Mouse (Mus musculus) CH12.LX (cell line): Measurements from ENCODE around the gene Prkar1a. TPM values are rescaled to one million over a fixed set of nuclear protein-coding genes. Genes with fewer than 3 reads are reported as not detected.
A peak's percentile ranks its signal among the peaks of the same experiment; 100 is the strongest.

Experiments
- DNase-seq: peaks from one replicate; pipeline ENCODE4 v3.0.0-alpha.2; 2013; ENCODE audit errors: extremely low read depth
- H3K27ac ChIP-seq: 2 replicates; pipeline ENCODE4 v1.5.1; 2012; ENCODE audit warnings: low read depth, mild to moderate bottlenecking, control low read depth, moderate library complexity; ENCODE audit not compliant: insufficient read depth
- H3K27me3 ChIP-seq: replicated peaks from 2 replicates; pipeline ENCODE3; 2012; ENCODE audit warnings: inconsistent platforms
- H3K36me3 ChIP-seq, 2 experiments: replicated peaks in 1 of 2; 2 replicates each; pipeline versions ENCODE3 to v1.6.1; 2012; ENCODE audit warnings: inconsistent platforms in 1 of 2, low read length in 1 of 2, mild to moderate bottlenecking in 1 of 2, mixed read lengths in 1 of 2, moderate library complexity in 1 of 2; ENCODE audit not compliant: control insufficient read depth in 1 of 2, insufficient read depth in 1 of 2
- H3K4me1 ChIP-seq, 2 experiments: 2 replicates each; pipeline ENCODE4 v1.6.1; 2012; ENCODE audit warnings: inconsistent platforms in 1 of 2, moderate library complexity in 1 of 2; ENCODE audit not compliant: insufficient read depth in 2 of 2, control insufficient read depth in 1 of 2
- H3K4me2 ChIP-seq: 2 replicates; pipeline ENCODE4 v1.6.1; 2012; ENCODE audit warnings: low read depth, mild to moderate bottlenecking, control low read depth; ENCODE audit not compliant: poor library complexity, insufficient read depth, severe bottlenecking
- H3K4me3 ChIP-seq, 3 experiments: fragments of 150-350 bp in 1 of 3; sonication (generic) in 1 of 3; replicated peaks in 1 of 3; 2 replicates each; pipeline versions ENCODE3 to v1.5.1; 2011 to 2012; ENCODE audit warnings: low read depth in 2 of 3, low read length in 2 of 3, mild to moderate bottlenecking in 2 of 3, moderate library complexity in 2 of 3, control low read depth in 1 of 3, improper control_type of control experiment in 1 of 3, inconsistent platforms in 1 of 3, mixed read lengths in 1 of 3; ENCODE audit not compliant: poor library complexity in 1 of 3
- H3K79me2 ChIP-seq: replicated peaks from 2 replicates; pipeline ENCODE4 v1.6.1; 2012; ENCODE audit warnings: mild to moderate bottlenecking, moderate library complexity; ENCODE audit not compliant: control insufficient read depth, poor library complexity, insufficient read depth, severe bottlenecking; ENCODE audit errors: extremely low read depth
- H3K9ac ChIP-seq: 2 replicates; pipeline ENCODE4 v1.6.1; 2012; ENCODE audit warnings: low read depth, mild to moderate bottlenecking, control low read depth, moderate library complexity; ENCODE audit not compliant: insufficient read depth
- H3K9me3 ChIP-seq: replicated peaks from 2 replicates; pipeline ENCODE3; 2012; ENCODE audit warnings: low read length, inconsistent platforms, mixed read lengths
- BHLHE40 ChIP-seq: IDR thresholded peaks from 2 replicates; pipeline ENCODE4 v1.6.1; 2011; ENCODE audit warnings: mild to moderate bottlenecking, low read depth, low read length, improper control_type of control experiment
- CHD2 ChIP-seq: IDR thresholded peaks from 2 replicates; pipeline ENCODE4 v1.6.1; 2011; ENCODE audit warnings: low read length, improper control_type of control experiment
- CTCF ChIP-seq, 2 experiments: IDR thresholded peaks in 1 of 2; conservative IDR thresholded peaks in 1 of 2; 2 replicates each; pipeline ENCODE4 v1.5.1; 2011 to 2012; ENCODE audit warnings: low read depth in 2 of 2, low read length in 2 of 2, improper control_type of control experiment in 1 of 2, inconsistent platforms in 1 of 2, mild to moderate bottlenecking in 1 of 2, moderate library complexity in 1 of 2
- E2F4 ChIP-seq: IDR thresholded peaks from 2 replicates; pipeline ENCODE4 v1.6.1; 2011; ENCODE audit warnings: low read depth, low read length, improper control_type of control experiment; ENCODE audit not compliant: insufficient replicate concordance
- EP300 ChIP-seq: IDR thresholded peaks from 2 replicates; pipeline ENCODE4 v1.6.1; 2011; ENCODE audit warnings: low read length, improper control_type of control experiment
- ETS1 ChIP-seq: conservative IDR thresholded peaks from 2 replicates; pipeline ENCODE4 v1.6.1; 2012; ENCODE audit warnings: low read depth, mild to moderate bottlenecking, inconsistent platforms, low read length, improper control_type of control experiment, moderate library complexity
- GABPA ChIP-seq: IDR thresholded peaks from 2 replicates; pipeline ENCODE4 v1.6.1; 2012; ENCODE audit warnings: low read depth, low read length, improper control_type of control experiment, inconsistent platforms; ENCODE audit not compliant: insufficient replicate concordance
- HCFC1 ChIP-seq: IDR thresholded peaks from 2 replicates; pipeline ENCODE4 v1.6.1; 2012; ENCODE audit warnings: low read depth, mild to moderate bottlenecking, inconsistent platforms, low read length, improper control_type of control experiment
- IRF4 ChIP-seq: IDR thresholded peaks from 2 replicates; pipeline ENCODE4 v1.6.1; 2014; ENCODE audit warnings: low read depth, mild to moderate bottlenecking, inconsistent platforms, low read length, improper control_type of control experiment
- JUND ChIP-seq: conservative IDR thresholded peaks from 2 replicates; pipeline ENCODE4 v1.6.1; 2011; ENCODE audit warnings: low read depth, low read length, improper control_type of control experiment
- KAT2A ChIP-seq: IDR thresholded peaks from 2 replicates; pipeline ENCODE4 v1.6.1; 2012; ENCODE audit warnings: low read length, improper control_type of control experiment, inconsistent platforms; ENCODE audit not compliant: insufficient replicate concordance
- MAFK ChIP-seq: IDR thresholded peaks from 2 replicates; pipeline ENCODE4 v1.6.1; 2011; ENCODE audit warnings: low read length, improper control_type of control experiment; ENCODE audit not compliant: insufficient replicate concordance
- MEF2A ChIP-seq: IDR thresholded peaks from 2 replicates; pipeline ENCODE4 v1.6.1; 2014; ENCODE audit warnings: low read depth, mild to moderate bottlenecking, inconsistent platforms, low read length, improper control_type of control experiment, borderline replicate concordance
- NRF1 ChIP-seq: IDR thresholded peaks from 2 replicates; pipeline ENCODE4 v1.6.1; 2014; ENCODE audit warnings: low read depth, mild to moderate bottlenecking, inconsistent platforms, low read length, improper control_type of control experiment, moderate library complexity
- PAX5 ChIP-seq: IDR thresholded peaks from 2 replicates; pipeline ENCODE4 v1.6.1; 2012; ENCODE audit warnings: low read length, inconsistent platforms, mixed read lengths
- POLR2AphosphoS2 ChIP-seq: IDR thresholded peaks from 2 replicates; pipeline ENCODE4 v1.6.1; 2011; ENCODE audit warnings: low read depth, low read length, improper control_type of control experiment
- RAD21 ChIP-seq: IDR thresholded peaks from 2 replicates; pipeline ENCODE4 v1.6.1; 2011; ENCODE audit warnings: low read depth, mild to moderate bottlenecking, low read length, improper control_type of control experiment, moderate library complexity
- SIN3A ChIP-seq: IDR thresholded peaks from 2 replicates; pipeline ENCODE4 v1.6.1; 2012; ENCODE audit warnings: low read length, improper control_type of control experiment, inconsistent platforms
- SMC3 ChIP-seq: IDR thresholded peaks from 2 replicates; pipeline ENCODE4 v1.6.1; 2011; ENCODE audit warnings: low read depth, low read length, improper control_type of control experiment
- TBP ChIP-seq: conservative IDR thresholded peaks from 2 replicates; pipeline ENCODE4 v1.6.1; 2011; ENCODE audit warnings: low read depth, low read length, improper control_type of control experiment
- UBTF ChIP-seq: IDR thresholded peaks from 2 replicates; pipeline ENCODE4 v1.6.1; 2012; ENCODE audit warnings: low read depth, mild to moderate bottlenecking, inconsistent platforms, low read length, improper control_type of control experiment, moderate library complexity
- USF1 ChIP-seq: IDR thresholded peaks from 2 replicates; pipeline ENCODE4 v1.6.1; 2014; ENCODE audit warnings: low read depth, mild to moderate bottlenecking, inconsistent platforms, low read length, improper control_type of control experiment
- USF2 ChIP-seq: conservative IDR thresholded peaks from 2 replicates; pipeline ENCODE4 v1.6.1; 2011; ENCODE audit warnings: low read depth, low read length, improper control_type of control experiment
- dilution Hi-C: fragments of 300-500 bp; cut with MboI; formaldehyde crosslinking; loops from 2 replicates; pipeline ENCODE4 v1.14.3; 2020; ENCODE audit warnings: low sequenced_read_pairs; ENCODE audit not compliant: extremely low pct_unique_long_range_greater_than_20kb, extremely low pct_ligation_motif_present
- in situ Hi-C: fragments of 300-500 bp; cut with MboI; formaldehyde crosslinking; loops from 3 replicates; pipeline ENCODE4 v1.14.3; 2019; ENCODE audit warnings: low sequenced_read_pairs, low pct_ligation_motif_present, low pct_unique_long_range_greater_than_20kb, mixed read lengths
- polyA plus RNA-seq: library from polyadenylated mRNA; unstranded; fragments of >175 nt; gene quantifications from 2 replicates; pipeline ENCODE4 v1.2.1, GENCODE M21; 2012; ENCODE audit warnings: low read depth; ENCODE audit not compliant: insufficient read length
- total RNA-seq, 2 experiments: library from RNA; depleted of rRNA; stranded (reverse); fragments of 300-350 nt in 1 of 2; fragments of >200 nt in 1 of 2; gene quantifications; 2 replicates each; pipeline ENCODE4 v1.2.3; 2012 to 2014

Prkar1a gene
- total and polyA plus RNA-seq, 3 experiments = 93.1 to 220 (median 111) TPM

GRCm38 (mm10) chr11:109627648-109628047 lies 21.6 kb upstream of the Prkar1a start:
- H3K36me3 ChIP-seq = no peaks in the 10 kb centered on the region
- no peak overlapping the region for H3K4me3 ChIP-seq
- DNase-seq = peak; percentile 45
- no peak overlapping the region for H3K9ac ChIP-seq
- TF ChIP-seq ETS1 = no peak
- TF ChIP-seq CTCF (conservative IDR thresholded peaks at IDR 0.05 in 1 of 2, IDR thresholded peaks at IDR 0.05 in 1 of 2; ENCODE audit: low read depth in 2 of 2, low read length in 2 of 2) = peak; percentile 43 to 65; a peak in 3 of 4 replicates
- TF ChIP-seq SMC3 = peak; percentile 31; the same call in 1 of the 2 replicates
- peak; percentile 50 for TF ChIP-seq RAD21
- TF ChIP-seq, all 38 proteins: peak for 3
- H3K9me3 ChIP-seq = peaks cover 8% of the 10 kb centered on the region
- no peaks in the 10 kb centered on the region for H3K4me1 ChIP-seq
- in situ Hi-C loops = no loop called here
- dilution Hi-C loops = no loop called here
- no peak overlapping the region for H3K27ac ChIP-seq
- no peaks in the 10 kb centered on the region for H3K27me3 ChIP-seq
- H3K4me2 ChIP-seq = no peak overlapping the region
- H3K79me2 ChIP-seq = no peaks in the 10 kb centered on the region

GRCm38 (mm10) chr11:109628099-109628498 lies 21.1 kb upstream of the Prkar1a start:
- dilution Hi-C loops (no loop called here), in situ Hi-C loops (no loop called here)
- DNase-seq = no peak
- Histone ChIP-seq H3K4me3 (no peak overlapping the region), H3K27me3 (no peaks in the 10 kb centered on the region), H3K79me2 (no peaks in the 10 kb centered on the region), H3K9ac (no peak overlapping the region), H3K27ac (no peak overlapping the region), H3K4me2 (no peak overlapping the region), H3K4me1 (no peaks in the 10 kb centered on the region), H3K9me3 (peaks cover 8% of the 10 kb centered on the region), H3K36me3 (no peaks in the 10 kb centered on the region)
- TF ChIP-seq MEF2A = no peak
- TF ChIP-seq GABPA = no peak
- TF ChIP-seq POLR2AphosphoS2 = no peak
- TF ChIP-seq MAFK = no peak
- TF ChIP-seq UBTF = no peak
- no peak for TF ChIP-seq SIN3A
- TF ChIP-seq IRF4 = no peak
- no peak for TF ChIP-seq USF2

DNA sequence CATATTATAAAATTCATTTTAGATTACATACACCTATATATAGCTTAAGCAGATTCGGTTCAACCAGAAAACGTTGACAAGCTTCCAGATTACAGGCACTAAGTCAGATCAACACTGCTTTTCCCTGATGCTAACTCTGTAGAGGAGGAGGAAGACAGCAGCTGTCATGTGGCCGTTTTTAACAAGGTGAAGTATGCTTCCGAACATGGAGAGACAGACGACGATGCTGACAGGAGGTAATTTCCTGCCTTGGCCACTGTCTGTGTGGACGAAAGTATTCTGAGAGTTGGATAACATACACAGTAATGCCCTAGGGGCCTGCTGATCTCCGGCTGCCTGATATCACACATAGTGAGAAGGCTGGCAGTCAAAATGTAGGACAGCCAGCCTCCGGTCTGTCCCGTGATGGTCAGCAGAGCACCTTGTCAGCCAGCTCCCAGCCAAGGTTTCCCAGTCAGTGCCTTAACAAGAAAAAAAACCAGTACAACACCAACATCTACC lies 20.1 kb upstream of the Prkar1a start:
- peaks cover 8% of the 10 kb centered on the region for H3K9me3 ChIP-seq
- no peak overlapping the region for H3K4me2 ChIP-seq
- H3K4me3 ChIP-seq = no peak overlapping the region
- dilution Hi-C loops = no loop called here
- no peak for DNase-seq
- H3K36me3 ChIP-seq = no peaks in the 10 kb centered on the region
- no peaks in the 10 kb centered on the region for H3K4me1 ChIP-seq
- TF ChIP-seq TBP = no peak
- TF ChIP-seq NRF1 = no peak
- TF ChIP-seq HCFC1 = no peak
- TF ChIP-seq CHD2 = no peak
- TF ChIP-seq USF1 = no peak
- no peak for TF ChIP-seq POLR2AphosphoS2
- no peak for TF ChIP-seq KAT2A
- no peak for TF ChIP-seq E2F4
- TF ChIP-seq BHLHE40 = no peak
- TF ChIP-seq PAX5 = no peak
- TF ChIP-seq JUND = no peak
- no peak for TF ChIP-seq EP300
- in situ Hi-C loops = no loop called here
- H3K27ac ChIP-seq = no peak overlapping the region
- H3K79me2 ChIP-seq = no peaks in the 10 kb centered on the region
- no peaks in the 10 kb centered on the region for H3K27me3 ChIP-seq
- no peak overlapping the region for H3K9ac ChIP-seq
